Mouse (Mus musculus) cerebellum, postnatal 4 days (tissue): ENCODE measurements around the gene Dnm1.

ENCODE experiments used
- DNase-seq, 2 experiments: peaks; one replicate each; pipeline ENCODE4 v3.0.0; 2022; ENCODE audit warnings: low spot score in 2 of 2, mixed read lengths in 1 of 2

The Dnm1 gene

DNA sequence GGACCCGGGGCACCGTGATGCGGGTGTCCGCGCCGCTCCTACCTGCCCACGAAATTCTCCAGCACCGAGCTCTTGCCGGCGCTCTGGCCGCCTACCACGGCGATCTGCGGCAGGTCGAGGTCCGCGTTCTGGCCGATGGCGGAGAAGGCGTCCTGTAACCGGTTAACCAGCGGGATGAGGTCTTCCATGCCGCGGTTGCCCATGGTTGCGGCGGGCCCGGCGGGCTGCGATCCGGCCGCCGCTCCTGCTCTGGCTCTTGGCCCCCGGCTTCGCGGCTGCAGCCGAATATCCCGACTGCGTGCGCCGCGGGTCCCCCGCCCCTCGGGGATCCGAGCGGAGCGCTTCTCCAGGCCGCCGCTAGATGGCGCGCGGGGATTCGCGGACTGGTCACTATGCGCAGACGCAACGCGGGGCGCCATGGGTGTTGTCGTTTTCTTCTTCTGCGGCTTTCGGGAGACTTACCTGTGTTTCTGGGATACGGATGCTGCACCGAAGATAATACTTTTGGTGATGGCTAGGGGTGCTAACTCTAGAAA, at the start of gene Dnm1:
TSS of gene Dnm1 (minus strand) at position 332 of the 536 bp plus-strand sequence.
- peak; percentile 96 to 98 for DNase-seq

DNA sequence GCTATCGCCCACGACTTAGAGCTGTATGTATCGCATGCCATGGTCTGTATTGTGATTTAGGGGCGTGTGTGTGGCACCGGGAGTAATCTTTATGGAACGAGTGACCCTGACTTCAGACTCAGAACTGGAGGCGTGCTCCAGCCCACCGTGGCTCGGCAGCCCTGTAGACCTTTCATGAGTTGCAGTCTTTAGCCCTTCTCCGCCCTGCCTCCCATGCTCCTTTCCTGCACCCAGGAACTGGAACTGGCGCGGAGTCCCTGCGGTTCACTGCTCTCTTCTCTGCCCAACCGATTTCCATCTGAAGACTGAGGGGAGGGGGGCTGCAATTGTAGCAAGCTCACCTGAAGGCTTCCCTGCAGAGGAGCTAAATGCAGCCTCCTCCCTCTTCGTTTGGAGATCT, 43.6 kb upstream of the Dnm1 start:
- DNase-seq, result no peak

- DNase-seq, result peak; percentile 70 to 81
These were observed 42.9 kb upstream of the Dnm1 start for GRCm38 (mm10) chr2:32395946-32396621.

- DNase-seq, result peak; percentile 54 to 83
These were observed 42.4 kb upstream of the Dnm1 start, which contains the start of gene Ptges2 for GRCm38 (mm10) chr2:32395484-32395945. Ptges2 (plus strand) TSS chr2:32395896.

DNA sequence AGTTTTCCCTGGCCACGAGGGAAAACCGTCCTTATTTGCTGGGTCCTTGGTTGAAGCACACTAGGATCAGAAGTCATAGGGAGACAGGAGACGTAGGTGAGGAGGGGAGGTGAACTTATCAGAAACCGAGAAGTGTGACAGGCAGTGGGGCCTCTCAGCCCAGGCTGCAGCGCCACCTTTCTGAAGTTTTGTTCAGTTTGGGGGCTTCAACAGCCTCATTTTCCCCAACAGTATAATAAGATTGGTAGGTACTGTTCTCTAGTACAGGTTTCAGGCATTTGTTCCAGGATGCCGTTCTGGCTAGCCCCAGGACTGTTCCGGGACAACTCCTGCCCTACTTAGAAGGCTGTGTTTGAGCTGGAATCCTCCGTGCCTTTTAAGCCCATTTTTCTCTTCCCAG, 41.8 kb upstream of the Dnm1 start:
- peak in 1 of 2 experiments; percentile 28 for DNase-seq

DNA sequence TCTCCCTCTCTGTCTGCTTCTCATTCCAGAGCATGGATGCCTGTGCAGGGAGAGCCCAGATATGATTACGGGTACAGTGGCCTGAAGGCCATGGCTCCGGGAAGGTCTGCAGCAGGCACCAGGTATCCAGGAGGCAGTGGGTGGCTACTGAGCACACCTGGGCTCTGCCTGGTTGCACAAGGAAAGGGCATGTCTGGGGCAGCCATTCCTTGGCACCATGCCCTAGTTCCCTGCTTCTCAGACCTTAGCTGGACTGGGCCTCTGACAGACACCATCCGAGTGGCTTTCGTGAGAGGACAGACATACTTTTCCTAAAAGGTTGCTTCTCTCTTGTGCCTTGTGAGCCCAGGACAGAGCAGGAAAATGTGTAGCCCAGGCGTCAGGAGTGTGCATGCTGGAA, 38.9 kb upstream of the Dnm1 start:
- no peak for DNase-seq

DNA sequence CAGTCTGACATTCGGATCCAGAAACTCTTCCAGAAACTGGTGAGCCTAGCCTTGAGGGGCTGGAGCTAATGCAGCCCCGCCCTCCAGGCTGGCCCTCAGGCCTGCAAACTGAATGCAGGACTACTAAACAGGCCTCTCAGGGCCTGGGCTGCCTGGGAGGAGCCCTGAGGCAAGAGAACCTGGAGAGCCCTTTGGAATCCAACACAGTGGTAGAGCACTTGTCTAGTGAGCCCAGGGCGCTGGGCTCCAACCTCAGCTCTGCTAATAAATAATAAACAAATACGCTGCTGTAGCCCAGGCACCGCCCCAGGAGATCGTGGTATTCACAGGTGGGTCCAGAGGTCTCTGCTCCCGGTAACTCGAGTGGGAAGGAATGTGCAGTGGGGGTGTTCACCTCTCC, 37.7 kb upstream of the Dnm1 start:
- DNase-seq, result no peak

GRCm38 (mm10) chr2:32389157-32389556, 36.0 kb upstream of the Dnm1 start:
- DNase-seq, result no peak

- DNase-seq, result no peak
These were observed 34.8 kb upstream of the Dnm1 start, which contains the start of gene Lcn2 for GRCm38 (mm10) chr2:32387706-32388490. Lcn2 (minus strand) TSS chr2:32388252.

- DNase-seq, result no peak
These were observed 29.6 kb upstream of the Dnm1 start for GRCm38 (mm10) chr2:32382689-32383088.

- DNase-seq, result peak; percentile 71 to 86
These were observed 28.7 kb upstream of the Dnm1 start, which contains the start of gene 1110008P14Rik for GRCm38 (mm10) chr2:32381775-32382223. 1110008P14Rik (minus strand) TSS chr2:32381938.

- DNase-seq, result peak; percentile 41 to 50
These were observed 28.1 kb upstream of the Dnm1 start for GRCm38 (mm10) chr2:32381141-32381774.

GRCm38 (mm10) chr2:32380001-32380500, 26.9 kb upstream of the Dnm1 start:
- no peak for DNase-seq

GRCm38 (mm10) chr2:32376963-32377362, 23.8 kb upstream of the Dnm1 start:
- no peak for DNase-seq

DNA sequence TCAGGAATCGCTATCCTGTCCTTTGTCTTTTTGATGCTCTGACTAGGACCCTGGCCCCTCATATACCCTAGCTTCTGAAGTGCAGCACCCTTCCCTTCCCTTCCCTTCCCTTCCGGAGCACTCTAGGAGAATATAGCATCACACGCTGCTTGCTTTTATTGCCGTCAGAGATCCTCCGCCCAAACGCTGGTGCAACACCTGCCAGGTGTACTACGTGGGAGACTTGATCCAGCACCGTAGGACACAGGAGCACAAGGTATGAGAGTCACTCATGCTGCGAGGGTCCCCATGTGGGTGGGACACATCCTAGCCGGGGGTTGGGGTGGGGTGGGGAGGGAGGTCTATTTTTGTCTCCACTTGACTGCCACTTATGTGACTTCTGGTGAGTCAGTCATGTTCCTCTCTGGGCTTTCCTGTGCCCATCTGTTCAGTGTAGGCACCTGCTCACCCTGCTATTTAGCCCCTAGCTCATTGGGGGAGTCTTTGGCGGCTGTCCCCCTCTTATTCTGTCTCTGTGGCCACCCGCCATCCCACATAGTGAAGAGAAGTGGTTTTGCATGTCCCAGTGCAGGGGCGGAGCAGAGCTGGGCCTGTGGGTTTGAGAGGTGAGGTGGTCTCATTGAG, 22.3 kb upstream of the Dnm1 start:
- DNase-seq, result no peak

DNA sequence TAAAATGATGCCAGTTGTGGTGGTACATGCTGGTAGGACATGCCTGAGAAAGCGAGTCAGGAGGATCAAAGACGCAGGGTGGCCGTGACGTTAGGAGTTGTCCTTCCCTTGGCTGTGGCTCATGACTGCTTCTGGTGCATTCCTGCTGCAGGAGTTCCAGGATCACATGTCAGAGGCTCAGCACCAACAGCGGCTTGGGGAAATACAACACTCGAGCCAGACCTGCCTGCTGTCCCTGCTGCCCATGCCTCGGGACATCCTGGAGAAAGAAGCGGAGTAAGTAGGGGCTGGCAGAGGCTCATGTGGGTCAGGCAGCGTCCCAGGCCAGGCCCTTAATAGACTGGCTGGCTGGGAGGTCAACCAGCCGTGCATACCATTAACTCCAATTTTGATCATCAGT, 21.1 kb upstream of the Dnm1 start:
- no peak for DNase-seq

GRCm38 (mm10) chr2:32367315-32367714, 14.2 kb upstream of the Dnm1 start:
- no peak for DNase-seq

- no peak for DNase-seq
These were observed 11.0 kb upstream of the Dnm1 start for GRCm38 (mm10) chr2:32364121-32364520.

DNA sequence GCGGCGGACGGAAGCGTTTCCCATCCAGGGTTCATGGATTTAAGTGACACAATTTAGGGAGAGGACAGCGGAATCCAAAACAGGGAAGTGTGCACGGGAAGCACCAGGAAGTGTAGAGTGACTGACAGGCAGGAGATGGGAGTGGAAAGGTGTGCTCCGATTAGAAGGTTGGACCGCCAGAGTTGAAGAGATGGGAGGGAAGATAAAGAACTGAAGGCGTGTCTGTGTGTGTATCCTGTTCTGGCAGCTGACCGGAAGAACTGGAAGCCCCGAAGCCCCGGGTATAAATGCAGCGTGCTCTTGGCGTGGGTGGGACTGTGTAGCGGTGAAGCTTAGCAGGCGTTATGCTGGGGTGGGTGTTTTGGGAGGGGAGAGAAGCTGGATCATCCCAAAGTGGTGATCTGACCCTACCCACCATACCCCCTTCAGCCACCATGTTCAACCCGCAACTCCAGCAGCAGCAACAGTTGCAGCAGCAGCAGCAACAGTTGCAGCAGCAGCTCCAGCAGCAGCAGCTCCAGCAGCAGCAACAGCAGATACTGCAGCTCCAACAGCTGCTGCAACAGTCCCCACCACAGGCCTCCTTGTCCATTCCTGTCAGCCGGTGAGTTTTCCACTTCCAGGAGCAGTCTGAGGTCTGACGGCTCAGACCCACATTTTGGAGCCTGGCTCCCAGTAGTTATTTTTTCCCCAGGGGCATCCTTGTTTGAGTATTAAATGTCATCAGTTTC, 10.4 kb upstream of the Dnm1 start:
- no peak for DNase-seq

DNA sequence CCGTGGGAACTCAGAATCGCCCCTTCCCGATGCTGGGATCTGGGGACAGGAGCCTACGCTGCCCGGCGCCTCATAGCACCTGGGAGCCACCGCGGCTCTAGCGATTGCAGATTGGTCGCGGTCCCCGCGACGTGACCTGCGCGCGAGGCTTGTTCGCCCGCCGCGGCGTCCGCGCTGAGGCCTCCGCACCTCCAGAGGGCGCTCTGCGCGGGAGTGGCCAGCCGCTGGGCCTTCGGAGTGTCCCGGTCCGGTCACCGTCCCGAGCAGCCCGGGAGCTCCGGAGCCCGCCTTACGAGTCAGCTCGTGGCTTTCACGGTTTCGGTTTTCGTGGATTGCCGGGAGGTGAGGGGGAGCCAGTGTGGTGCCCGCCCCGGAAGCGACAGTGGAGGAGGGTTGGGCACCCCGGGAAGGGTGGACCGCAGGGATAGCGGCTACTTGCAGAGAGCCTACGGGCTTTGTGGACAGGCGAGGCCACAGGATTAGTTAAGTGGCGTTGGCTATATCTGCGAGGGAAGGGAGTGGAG, 9.7 kb upstream of the Dnm1 start:
- peak; percentile 82 to 95 for DNase-seq
